Mouse (Mus musculus): ENCODE data around the gene F3. TPM values are rescaled to one million over a fixed set of nuclear protein-coding genes. Genes with fewer than 3 reads are reported as not detected.
A peak's percentile ranks its signal among the peaks of the same experiment; 100 is the strongest.
"Not testable (repeated sequence)": the region's sequence is repeated elsewhere in the genome, so short reads cannot be mapped to it uniquely, and the experiment has no call there.

The F3 gene
- total RNA-seq, 2 experiments from 2014 or later = 4.7 to 5.0 TPM

DNA sequence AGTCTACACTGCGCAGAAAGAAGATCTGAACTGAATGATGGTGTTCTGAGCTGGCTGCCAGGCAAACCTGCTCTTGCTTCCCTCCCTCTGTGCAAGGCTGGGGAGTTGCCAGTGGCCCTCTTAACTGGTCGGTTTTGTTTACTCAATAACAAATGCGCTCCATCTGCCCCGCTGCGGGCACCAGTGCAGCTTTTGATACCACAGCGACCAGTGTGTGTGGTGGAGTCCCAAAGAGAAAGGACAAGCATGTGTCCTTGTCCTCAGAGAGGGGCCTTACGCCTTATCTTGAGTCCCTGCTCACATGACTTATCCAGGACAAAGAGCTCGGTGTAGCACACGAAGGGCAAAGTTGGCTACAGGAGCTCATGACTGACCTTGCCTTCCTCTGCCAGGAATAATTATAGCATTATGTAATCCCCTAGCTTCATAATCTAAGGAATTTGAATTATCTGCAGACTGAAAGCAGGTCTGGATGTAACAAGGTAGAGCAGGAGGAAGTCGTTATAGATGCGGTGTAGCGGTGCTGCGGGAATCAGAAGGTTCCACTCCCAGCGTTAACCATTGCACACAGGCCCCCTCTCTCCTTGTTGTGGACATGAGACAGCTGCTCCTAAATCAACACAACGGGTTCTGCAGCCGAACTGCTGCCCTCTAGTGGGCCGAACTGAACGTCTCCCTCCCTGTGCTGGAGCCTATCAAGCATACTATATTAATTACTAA, 12.8 kb downstream of the F3 start:
- intact Hi-C loops (cut with DNase I) = loop anchor here (1.0 to 10.0 kb wide), 2 partner anchors 200 to 431 kb away; no protein-coding TSS in a partner anchor

DNA sequence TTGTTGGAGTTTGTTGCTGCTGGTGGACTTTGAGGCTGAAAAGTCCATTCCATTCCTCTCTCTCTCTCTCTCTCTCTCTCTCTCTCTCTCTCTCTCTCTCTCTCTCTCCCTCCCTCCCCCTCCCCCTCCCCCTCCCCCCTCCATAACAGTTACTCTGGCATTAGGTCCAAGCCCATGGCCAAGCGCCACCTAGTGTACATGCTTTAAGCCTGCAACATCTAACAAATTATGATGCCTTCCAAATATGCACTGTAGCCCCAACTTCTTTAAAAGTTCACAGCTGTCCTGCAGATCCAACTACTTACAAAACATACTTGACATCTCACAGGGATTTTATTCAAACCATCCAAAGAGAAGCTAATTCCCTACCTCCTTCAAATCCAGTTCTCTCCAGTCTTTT, 14.1 kb downstream of the F3 start:
- peak in 1 of 2 experiments; percentile 26 for DNase-seq
- intact Hi-C loops (cut with DNase I) = loop anchor here (10.0 kb wide), 1 partner anchor 433 kb away; no protein-coding TSS in a partner anchor

More for the DNA sequence above, 12.8 kb downstream of the F3 start:
- DNase-seq = peak; percentile 66 to 73

DNA sequence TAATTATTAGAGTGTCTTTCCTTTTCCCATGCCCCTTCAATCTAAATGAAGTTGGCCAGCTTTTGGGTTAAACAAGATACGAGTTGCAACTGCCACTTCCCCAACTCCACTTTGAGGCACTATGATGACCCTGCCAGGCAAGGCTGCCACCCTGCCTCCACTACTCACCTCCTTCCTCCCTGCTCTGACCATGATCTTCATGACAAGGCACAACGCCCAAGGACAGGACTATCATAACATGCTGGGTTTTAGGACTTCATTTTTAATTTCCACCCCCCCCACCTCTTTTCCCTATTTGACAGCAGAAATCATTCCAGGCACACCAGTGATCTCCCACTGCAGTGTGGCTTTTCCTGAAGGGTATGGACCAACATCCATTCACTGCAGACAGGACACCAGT, 14.6 kb downstream of the F3 start:
- intact Hi-C loops (cut with DNase I) = loop anchor here (10.0 kb wide), 1 partner anchor 433 kb away; no protein-coding TSS in a partner anchor

DNA sequence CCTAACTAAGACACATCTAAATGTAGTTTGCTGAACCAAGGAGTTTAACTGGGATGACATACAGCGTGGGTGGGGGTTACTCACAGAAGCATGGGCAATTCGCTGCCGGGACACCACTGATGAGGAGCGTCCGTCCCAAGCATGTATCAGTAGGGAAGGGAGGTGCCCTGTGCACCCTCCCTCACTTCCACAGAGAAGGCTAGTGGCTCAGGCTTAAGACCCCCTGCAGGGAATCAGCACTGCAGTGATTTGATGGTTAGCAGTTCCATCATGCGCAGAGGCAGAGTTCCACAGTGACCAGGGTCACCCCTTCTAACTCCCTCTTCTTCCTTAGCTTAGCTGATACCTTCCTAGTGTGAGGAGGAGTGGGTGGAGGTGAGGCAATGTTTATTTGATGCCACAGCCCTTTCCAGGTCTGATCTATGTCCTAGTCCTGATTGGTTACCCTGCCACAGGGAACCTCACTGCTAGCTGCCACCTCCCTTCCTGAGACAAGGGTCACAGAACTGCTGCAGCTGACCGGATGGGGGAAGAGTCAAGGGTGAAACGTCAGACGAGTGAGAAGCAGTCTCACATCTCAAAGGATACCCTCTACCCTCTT, 15.5 kb downstream of the F3 start:
- DNase-seq = no peak
- intact Hi-C loops (cut with DNase I) = loop anchor here (10.0 kb wide), 1 partner anchor 434 kb away; no protein-coding TSS in a partner anchor

More for the DNA sequence above, 14.6 kb downstream of the F3 start:
- DNase-seq = no peak

DNA sequence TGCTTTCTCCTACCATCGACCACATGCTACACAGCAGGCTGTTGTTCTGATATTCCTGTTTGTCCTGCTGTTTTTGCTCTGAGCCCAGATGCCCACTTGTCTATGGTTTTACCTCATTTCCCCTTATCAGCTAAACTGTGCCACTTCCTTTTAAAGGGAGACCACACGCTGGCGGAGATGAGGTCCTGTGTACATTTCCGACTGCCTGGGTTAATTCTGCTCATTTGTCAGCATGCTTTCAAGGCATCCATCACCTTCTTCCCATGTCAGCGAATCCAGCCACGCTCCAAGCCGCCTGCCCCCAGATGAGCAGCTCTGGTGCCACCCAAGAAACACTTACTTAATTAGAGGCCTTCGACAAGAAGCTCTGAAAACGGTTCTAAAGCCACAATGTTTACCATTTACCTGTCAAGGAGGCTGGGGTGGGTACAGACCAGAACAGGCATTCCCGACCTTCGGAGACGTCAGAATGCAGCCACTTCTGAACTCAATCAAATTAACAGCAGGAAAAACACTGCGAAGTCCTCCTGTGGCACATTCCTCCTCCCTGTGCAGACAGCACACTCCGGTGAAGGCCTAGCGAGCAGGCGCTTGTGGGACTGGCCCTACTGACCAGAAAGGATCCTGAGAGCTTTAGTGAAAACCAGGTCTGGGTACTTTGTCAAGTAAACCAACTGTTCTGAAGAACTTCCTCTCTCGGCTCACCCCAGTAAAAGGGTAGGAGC, 16.3 kb downstream of the F3 start:
- intact Hi-C loops (cut with DNase I) = loop anchor here (10.0 kb wide), 1 partner anchor 435 kb away; no protein-coding TSS in a partner anchor
- DNase-seq = no peak

DNA sequence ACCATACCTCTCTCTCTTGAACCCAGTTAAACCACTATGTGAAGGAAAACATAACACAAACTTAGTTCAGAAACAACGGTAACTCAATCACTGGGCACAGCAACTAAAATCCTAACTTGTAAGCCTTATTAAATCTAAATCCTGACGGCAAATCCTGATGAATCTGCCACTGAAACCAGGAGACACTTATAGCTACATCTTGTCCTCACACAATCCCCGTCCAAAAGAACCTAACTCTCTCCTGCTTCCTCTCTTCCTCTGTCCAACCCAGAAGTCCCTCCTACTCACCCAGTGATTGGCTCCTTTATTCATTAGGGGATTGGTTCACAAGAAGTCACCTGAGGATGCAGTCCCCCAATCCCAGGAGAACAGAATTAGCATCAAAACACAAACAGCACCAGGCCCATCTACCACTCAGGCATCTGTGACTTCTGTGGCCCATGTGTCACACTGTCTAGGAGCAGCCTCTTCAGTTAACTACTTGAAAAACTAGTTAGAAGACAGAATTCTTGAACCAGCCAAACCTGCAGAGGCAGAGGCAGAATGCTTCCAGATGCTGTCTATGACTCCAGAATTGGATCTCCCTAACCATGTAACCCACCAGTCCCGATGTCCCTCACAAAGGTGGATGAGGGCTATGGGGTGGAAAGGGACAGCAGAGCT, 18.0 kb downstream of the F3 start:
- intact Hi-C loops (cut with DNase I); DNase-seq: not testable (repeated sequence)

DNA sequence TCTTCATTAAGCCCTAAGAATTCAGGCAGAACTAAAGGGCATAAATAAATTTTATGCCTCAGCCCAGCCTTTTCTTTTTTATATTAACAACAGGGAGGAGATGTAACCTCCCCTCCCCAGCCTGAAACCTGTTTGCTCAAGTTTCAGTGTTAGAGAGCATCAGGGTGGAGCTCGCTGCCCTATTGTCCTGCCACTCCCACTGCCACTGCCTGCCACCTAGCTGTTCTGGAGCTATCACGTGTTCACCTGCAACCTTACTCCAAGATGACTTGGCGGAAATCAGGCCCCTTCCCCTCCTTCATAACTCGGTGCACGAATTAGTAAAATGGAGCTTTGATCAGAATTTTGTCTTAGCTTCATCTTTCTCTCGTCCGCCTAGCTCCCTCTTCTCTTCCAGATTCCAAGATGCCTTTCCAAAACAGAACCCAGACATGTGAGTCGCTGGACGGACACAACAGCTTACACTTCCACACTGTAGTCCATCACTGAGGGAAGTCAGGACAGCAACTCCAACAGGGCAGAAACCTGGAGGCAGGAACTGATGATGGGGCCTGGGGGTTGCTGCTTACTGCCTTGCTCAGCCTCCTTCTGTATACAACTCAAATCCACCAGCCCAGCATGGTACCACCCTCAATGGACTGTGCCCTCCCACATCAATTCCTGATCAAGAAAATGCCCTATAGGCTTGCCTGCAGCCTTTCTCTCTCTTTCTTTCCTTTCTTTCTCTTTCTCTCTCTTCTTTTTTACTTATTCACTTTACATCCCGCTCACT, 31.2 kb downstream of the F3 start:
- DNase-seq; intact Hi-C loops (cut with DNase I): not testable (repeated sequence)

DNA sequence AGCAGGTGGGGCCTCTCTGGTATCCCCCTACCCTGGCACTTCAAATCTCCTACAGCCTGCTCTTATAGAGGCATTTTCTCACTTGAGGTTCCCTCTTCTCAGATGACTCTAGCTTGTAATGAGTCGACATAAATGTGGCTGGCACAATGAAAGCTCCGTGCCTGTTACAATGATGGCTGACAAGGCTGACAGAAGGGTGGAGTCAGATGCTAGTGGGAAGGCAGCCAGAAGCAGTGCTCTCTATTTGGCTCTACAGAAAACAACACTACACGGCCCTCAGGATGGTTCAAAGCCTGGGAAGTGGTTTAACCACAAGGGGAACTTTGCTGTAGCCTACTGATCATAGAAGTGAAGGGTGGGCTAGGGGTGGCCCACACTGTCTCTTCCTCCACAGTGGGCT, 31.8 kb downstream of the F3 start:
- intact Hi-C loops (cut with DNase I) = no loop called here
- no peak for DNase-seq

DNA sequence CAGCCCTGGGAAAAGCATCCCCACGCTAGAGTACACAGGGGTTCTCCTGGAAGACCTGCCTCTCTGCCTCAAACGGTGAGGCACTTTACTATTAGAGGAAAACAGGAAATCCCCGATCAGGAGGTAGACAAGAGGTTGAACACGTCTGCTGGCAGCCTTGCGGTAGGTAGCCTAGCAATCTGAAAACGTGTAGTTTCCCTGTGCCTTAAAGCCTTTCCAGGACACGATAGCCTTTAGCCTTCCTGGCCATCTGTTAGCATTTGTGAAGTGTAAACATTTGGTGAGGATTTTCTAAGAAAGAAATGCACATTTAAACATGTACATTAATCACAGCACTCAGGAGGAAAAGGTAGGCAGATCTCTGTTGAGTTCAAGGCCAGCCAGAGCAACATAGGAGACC, 35.0 kb downstream of the F3 start:
- intact Hi-C loops (cut with DNase I) = no loop called here
- DNase-seq = no peak

DNA sequence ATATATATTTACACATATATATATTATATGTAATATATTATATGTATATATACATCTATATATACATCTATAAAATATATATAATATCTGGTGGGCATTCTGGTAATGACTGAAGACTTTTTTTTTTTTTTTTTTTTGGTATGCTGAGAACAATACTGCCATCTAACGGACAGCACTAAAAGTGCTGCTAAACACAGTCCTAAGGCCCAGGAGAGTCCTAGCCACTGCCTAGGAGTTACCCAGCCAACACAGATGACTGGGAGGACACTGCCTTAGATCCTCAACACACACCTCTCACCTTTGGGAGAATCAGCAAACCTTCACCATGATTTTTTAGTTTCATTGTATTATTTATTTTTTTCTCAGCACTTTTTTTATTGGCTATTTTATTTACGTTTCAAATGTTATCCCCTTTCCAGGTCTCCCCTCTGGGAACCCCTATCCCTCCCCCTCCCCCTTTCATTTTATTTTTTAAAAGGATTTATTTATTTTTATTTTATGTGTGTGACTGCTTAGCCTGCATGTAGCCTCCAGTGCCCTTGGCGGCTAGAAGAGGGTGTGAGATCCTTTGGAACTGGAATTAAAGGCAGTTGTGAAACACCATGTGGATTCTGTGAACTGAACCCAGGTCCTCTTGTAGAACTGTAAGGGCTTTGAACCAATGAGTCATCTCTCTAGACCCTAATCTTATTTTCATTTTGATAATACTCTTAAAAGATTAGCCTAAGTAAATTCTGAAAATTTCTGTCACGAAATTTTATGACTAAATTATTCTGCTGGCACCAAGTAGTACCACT, 38.9 kb downstream of the F3 start:
- DNase-seq = no peak
- intact Hi-C loops (cut with DNase I) = loop anchor here (10.0 kb wide), 1 partner anchor 227 kb away; the partner anchor contains the start of gene Slc44a3

DNA sequence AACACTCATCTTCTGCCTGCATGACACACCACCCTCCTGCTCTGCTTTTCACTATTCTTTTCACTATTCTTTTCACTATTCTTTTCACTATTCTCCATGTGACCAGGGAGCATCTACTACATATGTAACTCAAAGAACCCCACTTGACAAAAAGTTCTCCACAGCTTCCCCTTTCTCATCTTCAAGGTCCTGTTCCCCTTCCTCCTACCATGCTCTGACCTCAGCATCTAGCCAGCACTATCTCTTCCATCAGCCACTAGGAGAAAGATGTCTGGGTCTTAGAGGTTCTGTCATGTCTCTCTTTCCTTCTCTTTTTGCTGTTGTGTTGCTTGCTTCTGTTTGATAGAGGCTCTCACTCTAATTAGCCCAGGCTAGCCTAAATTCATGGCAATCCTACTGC, 42.7 kb downstream of the F3 start:
- intact Hi-C loops (cut with DNase I) = loop anchor here (10.0 kb wide), 1 partner anchor 231 kb away; the partner anchor contains the start of gene Slc44a3
- no peak for DNase-seq

DNA sequence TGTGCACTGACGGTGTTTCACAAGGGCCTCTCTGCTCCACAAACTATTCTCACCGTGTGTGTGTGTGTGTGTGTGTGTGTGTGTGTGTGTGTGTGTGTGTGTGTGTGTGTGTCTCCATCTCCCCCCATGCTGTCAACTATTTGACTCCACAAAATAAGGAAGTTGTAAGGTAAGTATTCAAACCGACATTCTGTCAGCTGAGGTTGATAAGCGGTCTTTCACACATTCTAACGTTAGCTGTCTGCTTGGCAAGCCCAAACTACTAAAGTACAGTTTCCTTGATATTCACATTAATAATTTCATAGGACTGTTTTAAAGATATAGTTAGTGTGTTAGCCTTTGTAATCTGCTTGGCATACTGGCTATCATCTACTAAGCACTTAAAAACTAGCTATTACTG, 43.5 kb downstream of the F3 start:
- intact Hi-C loops (cut with DNase I) = loop anchor here (10.0 kb wide), 1 partner anchor 232 kb away; the partner anchor contains the start of gene Slc44a3

DNA sequence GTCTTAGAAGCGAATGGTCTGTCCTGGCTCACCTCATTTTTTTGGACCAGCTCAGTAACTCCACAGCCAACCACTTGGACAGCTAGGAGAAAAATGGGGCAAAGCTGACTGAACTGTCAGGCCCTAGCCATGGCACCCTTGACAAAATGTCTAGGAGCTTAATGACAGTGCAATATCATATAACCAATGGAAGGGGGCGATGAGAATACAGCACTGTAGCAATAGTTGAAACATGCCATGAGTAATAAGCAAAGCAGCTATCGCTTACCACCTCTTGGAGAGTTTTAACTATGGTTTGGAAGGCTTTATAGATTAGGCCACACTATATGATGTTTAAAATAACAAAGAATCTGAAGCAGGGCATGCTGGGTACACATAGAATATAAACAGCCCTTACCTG, 45.4 kb downstream of the F3 start:
- intact Hi-C loops (cut with DNase I) = loop anchor here (10.0 kb wide), 1 partner anchor 234 kb away; the partner anchor contains the start of gene Slc44a3
- no peak for DNase-seq

More for the DNA sequence above, 43.5 kb downstream of the F3 start:
- DNase-seq = no peak

DNA sequence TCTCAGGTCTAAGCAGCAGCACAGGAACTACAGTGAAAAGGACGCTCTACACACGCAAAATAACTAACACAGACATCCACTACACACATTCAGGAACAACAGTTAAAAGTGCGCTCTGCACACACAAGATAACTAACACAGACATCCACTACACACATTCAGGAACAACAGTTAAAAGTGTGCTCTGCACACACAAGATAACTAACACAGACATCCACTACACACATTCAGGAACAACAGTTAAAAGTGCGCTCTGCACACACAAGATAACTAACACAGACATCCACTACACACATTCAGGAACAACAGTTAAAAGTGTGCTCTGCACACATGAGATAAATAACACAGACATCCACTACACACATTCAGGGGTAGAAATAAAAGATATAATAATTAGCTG, 50.0 kb downstream of the F3 start:
- intact Hi-C loops (cut with DNase I); DNase-seq: not testable (repeated sequence)

DNA sequence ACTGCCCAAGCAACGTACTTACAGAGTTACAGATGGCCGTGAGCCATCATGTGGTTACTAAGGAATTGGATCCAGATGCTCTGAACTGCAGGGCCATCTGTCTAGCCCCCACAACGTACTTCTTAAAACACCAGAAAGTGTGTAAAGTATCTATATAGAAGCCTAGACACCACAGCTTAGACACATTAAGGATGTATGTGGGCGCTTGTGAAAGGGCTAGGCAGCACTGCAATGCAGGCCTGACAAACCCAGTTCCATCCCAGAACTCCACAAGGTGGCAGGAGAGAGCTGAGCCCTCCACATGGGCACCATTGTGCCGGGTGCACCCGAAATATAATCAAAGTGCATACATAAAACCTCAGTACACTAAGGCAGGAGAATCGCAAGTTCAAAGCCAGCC, 54.6 kb downstream of the F3 start:
- intact Hi-C loops (cut with DNase I) = no loop called here
- peak; percentile 19 to 25 for DNase-seq

DNA sequence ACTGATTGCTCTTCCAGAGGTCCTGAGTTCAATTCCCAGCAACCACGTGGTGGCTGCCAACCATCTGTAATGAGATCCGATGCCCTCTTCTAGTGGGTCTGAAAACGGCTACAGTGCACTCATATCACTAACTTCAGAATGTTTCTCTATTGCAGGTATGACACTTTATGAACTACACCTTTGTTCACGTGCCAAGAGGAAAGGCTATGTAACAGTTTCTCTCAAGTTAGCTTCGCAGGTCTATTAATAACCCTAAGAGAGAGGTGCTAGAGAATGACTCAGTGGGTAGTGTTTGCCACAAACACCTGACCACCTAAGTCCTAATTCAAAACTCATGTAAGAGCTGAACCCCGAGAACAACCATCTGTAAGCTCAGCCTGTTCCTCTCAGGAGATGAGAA, 59.7 kb downstream of the F3 start:
- intact Hi-C loops (cut with DNase I) = no loop called here
- no peak for DNase-seq
